Mouse (Mus musculus) liver, embryonic 16.5 days (tissue): ENCODE data around the gene Gramd4. TPM values are rescaled to one million over a fixed set of nuclear protein-coding genes. Genes with fewer than 3 reads are reported as not detected.
"Not testable (repeated sequence)": the region's sequence is repeated elsewhere in the genome, so short reads cannot be mapped to it uniquely, and the experiment has no call there.

Source experiments
- ATAC-seq: fragments of 200-750 bp; cut with Nextera tagmentation; 2 replicates; pipeline ENCODE4 v1.8.0; 2017; ENCODE audit warnings: low read depth, mild to moderate bottlenecking, moderate number of reproducible peaks, moderate library complexity
- H3K27ac ChIP-seq: fragments of 300-500 bp; sonication (generic); 2 replicates; pipeline ENCODE4 v1.5.1; 2014; ENCODE audit warnings: mild to moderate bottlenecking, low read length
- H3K27me3 ChIP-seq: fragments of 300-500 bp; sonication (generic); 2 replicates; pipeline ENCODE4 v1.6.1; 2014; ENCODE audit warnings: low read depth, low read length, mixed read lengths; ENCODE audit not compliant: control insufficient read depth, insufficient read depth
- H3K36me3 ChIP-seq: fragments of 300-500 bp; sonication (generic); 2 replicates; pipeline ENCODE4 v1.6.1; 2014; ENCODE audit warnings: mild to moderate bottlenecking; ENCODE audit not compliant: control insufficient read depth, insufficient read depth
- H3K4me1 ChIP-seq: fragments of 300-500 bp; sonication (generic); 2 replicates; pipeline ENCODE4 v1.6.1; 2014; ENCODE audit warnings: low read depth, low read length, mixed read lengths; ENCODE audit not compliant: control insufficient read depth
- H3K4me2 ChIP-seq: fragments of 300-500 bp; sonication (generic); 2 replicates; pipeline ENCODE4 v1.6.1; 2014; ENCODE audit warnings: low read depth, low read length, mixed read lengths
- H3K4me3 ChIP-seq: fragments of 300-500 bp; sonication (generic); 2 replicates; pipeline ENCODE4 v1.5.1; 2014; ENCODE audit warnings: low read depth, mild to moderate bottlenecking, low read length
- H3K9ac ChIP-seq: fragments of 300-500 bp; sonication (generic); 2 replicates; pipeline ENCODE4 v1.6.1; 2014; ENCODE audit warnings: low read depth, low read length
- H3K9me3 ChIP-seq: fragments of 300-500 bp; sonication (generic); replicated peaks from 2 replicates; pipeline ENCODE4 v1.6.1; 2016; ENCODE audit warnings: low read length; ENCODE audit not compliant: control insufficient read depth
- WGBS: fragments of 180-500 bp; shearing (Covaris S2); extraction: QIAGEN DNeasy Blood & Tissue Kit; methylation state at CpG from one replicate; pipeline ENCODE4 v1.1.7; 2014; ENCODE audit not compliant: insufficient replicate concordance; 5-methylcytosine and 5-hydroxymethylcytosine counted together
- polyA plus RNA-seq: library from polyadenylated mRNA; unstranded; fragments of >200 nt; fragmentation: Nextera tagmentation; extraction: Ambion mirVana; gene quantifications from 2 replicates; pipeline ENCODE4 v1.2.1, GENCODE M21; 2015

Gene Gramd4
- polyA plus RNA-seq, 1 experiment from 2014 or later: 3.4 TPM

DNA sequence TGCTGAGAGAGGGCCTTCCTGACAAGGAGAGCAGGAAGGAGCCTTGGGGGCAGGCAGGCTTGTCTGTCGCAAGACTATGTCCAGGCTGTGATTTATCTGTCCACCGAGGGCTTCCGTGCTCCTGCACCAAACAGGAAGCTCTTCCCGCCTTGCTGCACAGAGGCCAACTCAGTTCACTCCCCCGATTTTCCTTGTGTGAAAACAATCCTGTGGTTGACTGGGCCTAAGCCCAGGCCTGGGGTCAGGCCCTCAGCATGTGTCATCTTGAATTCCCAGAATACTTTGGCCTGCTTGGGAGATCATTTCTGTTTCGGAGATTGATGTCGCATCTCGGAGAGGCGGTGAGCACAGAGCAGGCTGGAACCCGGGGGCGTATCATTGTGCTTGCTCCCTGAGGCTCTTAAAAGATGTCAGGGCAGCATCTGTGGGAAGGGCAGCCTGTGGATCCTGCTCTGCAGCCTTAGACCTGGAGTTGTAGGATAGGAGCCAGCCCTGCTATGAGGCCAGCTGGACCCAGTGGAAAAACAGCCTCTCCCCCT lies 32.6 kb downstream of the Gramd4 start:
- no peak overlapping the region for H3K4me2 ChIP-seq

DNA sequence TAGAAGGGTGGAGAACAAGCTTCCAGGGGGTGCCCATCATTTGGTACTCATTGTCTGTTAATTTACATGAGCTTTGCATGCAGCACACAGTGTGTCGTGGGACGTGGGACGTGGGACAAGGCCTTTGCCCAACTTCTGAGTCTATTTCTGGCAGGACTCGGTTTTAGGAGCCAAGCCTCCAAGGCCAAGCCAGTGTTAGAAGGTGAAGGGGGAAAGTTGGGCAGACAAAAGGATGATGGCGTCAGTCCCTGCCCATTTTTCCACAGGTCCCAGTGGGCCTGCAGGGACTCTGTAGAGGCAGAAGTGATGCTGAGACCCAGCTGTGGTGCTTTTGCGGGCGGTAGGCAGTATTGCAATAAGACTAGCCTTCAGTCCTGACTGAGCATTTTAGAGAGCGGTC lies 33.1 kb downstream of the Gramd4 start:
- no peaks in the 10 kb centered on the region for H3K9me3 ChIP-seq
- peaks cover 36% of the 10 kb centered on the region for H3K4me1 ChIP-seq
- no peak overlapping the region for H3K4me3 ChIP-seq
- H3K9ac ChIP-seq: no peak overlapping the region
- H3K27me3 ChIP-seq: no peaks in the 10 kb centered on the region
- ATAC-seq: no peak
- 83% methylated on average over 8 of the region's 8 CpGs for WGBS
- H3K36me3 ChIP-seq: no peaks in the 10 kb centered on the region
- H3K27ac ChIP-seq: peak overlapping the region; percentile 24; the same call in 1 of the 2 replicates
- no peak overlapping the region for H3K4me2 ChIP-seq

More for the DNA sequence above, 32.6 kb downstream of the Gramd4 start:
- Histone ChIP-seq H3K36me3 (no peaks in the 10 kb centered on the region), H3K4me1 (peaks cover 41% of the 10 kb centered on the region), H3K9me3 (no peaks in the 10 kb centered on the region), H3K9ac (no peak overlapping the region), H3K27me3 (no peaks in the 10 kb centered on the region), H3K27ac (peak overlapping the region; percentile 24; the same call in 1 of the 2 replicates), H3K4me3 (no peak overlapping the region)
- 63% methylated on average over 11 of the region's 11 CpGs for WGBS
- ATAC-seq: 0 out of 2 replicates have a peak, but pooled peaks have one; percentile 7

DNA sequence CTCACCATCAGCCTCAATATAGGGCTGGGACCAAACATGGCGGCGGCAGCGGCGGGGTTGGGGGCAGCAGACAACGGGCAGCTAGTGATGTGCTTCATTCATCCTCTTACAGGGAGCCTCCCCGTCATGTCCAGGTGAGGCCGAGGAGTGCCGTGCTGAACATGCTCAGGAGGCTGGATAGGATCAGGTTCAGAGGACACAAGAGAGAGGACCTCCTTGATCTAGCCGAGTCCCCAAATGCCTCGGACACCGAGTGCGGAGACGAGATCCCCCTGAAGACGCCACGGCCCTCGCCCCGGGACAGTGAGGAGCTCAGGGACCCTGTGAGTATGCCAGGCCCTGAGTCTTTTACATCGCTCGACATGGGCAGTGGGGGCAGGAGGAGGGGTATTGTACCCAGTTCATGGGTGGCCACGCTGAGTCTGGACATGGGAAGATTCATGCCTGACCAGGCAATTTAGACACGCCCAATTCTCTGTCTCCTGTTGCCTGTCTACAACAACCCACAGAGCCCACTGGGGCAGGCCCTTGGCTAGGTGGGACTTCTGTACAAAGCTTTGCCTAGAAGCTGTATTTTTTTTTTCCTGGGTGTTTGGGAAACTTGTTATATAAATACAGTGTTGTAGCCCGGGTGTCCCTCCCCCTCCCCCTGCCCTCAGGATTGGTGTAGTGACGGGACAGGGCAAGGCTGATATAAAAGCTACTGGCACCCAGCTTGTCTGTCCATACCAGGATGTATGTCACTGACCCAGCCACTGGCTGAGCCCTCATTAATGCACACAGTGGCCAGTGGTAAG lies 33.9 kb downstream of the Gramd4 start:
- Histone ChIP-seq H3K9ac (no peak overlapping the region), H3K36me3 (no peaks in the 10 kb centered on the region), H3K9me3 (no peaks in the 10 kb centered on the region), H3K27me3 (no peaks in the 10 kb centered on the region), H3K4me3 (no peak overlapping the region), H3K4me2 (no peak overlapping the region), H3K27ac (peak overlapping the region; percentile 71), H3K4me1 (peaks cover 28% of the 10 kb centered on the region)
- no peak for ATAC-seq
- 86% methylated on average over 23 of the region's 23 CpGs for WGBS

DNA sequence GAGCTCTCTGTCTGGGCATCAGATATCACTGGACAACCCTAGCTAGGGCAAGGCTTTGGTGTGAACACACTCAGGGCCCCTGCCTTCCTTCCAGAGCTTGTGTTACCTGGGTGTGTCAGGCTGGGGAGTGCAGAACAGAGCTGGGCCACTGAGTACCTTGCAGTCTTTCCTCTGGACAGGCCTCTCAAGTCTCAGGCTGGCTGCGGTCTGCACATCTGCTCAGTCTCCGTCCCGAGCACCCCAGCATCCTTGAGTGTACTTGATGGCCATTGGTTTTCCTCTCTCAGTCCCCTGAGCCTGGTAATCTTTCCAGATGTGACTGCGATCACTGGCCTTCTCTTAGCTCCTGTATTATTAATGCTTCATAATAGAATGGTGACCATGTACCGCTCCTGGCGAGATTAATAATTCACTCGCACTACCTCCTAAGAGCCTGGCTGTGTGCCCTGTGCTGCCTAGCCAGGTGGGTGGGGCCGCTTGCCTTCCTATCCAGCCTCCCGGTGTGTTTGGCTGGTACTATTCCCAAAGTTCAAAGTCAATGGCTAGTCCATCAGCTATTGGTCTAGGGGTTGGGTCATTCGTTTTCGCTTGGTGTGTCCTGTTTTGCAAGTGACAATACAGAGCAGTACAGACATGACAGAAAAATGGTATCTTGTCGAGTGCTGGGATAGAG lies 34.6 kb downstream of the Gramd4 start:
- Histone ChIP-seq H3K4me3 (no peak overlapping the region), H3K36me3 (no peaks in the 10 kb centered on the region), H3K27ac (peak overlapping the region; percentile 71), H3K27me3 (no peaks in the 10 kb centered on the region), H3K4me1 (peaks cover 25% of the 10 kb centered on the region), H3K9ac (no peak overlapping the region), H3K4me2 (no peak overlapping the region), H3K9me3 (no peaks in the 10 kb centered on the region)
- WGBS: 76% methylated on average over 12 of the region's 12 CpGs
- ATAC-seq: peak; percentile 84

DNA sequence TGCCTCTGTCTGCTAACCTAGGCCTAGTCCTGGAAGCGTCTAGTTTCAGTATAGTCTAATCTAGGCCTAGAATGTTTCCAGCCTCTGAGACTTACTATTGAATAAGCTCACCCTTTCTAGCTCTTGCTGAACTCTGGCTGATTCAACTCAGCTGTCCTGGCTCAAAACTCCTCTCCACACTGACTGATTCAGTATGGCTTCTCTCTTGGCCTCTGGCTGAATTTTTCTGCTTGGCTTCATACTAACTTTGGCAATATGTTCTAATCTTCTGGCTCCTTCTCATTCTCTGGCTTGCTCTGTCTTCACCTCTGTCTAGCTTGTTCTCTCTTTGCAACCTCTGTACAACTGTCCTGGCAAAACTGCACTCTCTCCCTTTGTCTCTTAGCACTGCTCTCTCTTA lies 35.7 kb downstream of the Gramd4 start:
- ATAC-seq: no peak
- Histone ChIP-seq H3K4me1 (peaks cover 19% of the 10 kb centered on the region), H3K9me3 (no peaks in the 10 kb centered on the region), H3K4me2 (no peak overlapping the region), H3K9ac (no peak overlapping the region), H3K27ac (peak overlapping the region; percentile 53), H3K36me3 (no peaks in the 10 kb centered on the region), H3K27me3 (no peaks in the 10 kb centered on the region), H3K4me3 (no peak overlapping the region)
- 71% methylated on average over 1 of the region's 1 CpGs for WGBS

DNA sequence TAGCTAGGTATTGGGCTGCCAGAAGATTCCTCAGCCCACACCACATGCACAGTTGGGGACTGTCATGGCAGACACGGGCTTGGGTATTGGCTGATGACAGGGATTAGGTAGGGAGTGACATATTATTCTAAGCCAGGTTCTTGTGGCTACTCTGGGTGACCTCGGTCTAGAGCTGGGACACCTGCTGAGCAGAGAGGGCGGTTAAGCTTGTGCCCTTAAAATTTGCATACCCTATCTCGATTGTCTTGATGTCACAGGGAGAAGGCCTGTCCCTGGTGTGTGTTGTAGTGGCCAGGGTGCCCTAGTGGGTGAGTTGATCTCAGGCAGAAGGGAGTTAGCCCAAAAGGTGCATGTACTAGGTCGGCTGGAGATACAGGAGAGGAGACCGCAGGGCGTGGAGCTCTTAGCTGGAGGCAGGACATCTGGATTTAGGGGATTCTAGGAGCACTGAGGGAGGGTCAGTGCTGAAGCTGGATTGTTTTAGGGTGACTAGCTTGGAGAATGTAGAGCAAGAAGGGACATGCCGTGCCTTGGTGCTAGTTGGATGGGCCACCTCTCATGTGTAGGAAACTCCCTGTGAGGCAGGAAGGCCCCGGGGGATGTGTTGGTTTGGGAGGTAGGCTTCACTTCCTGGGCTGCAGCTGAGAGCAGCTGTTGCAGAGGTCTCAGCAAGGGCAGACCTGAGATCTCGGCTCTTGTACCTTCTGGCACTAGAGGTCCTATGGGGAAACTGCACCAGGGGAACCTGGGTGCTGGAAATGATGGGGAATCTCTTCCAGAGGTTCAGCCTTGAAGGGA lies 37.0 kb downstream of the Gramd4 start:
- H3K4me1 ChIP-seq: peaks cover 9% of the 10 kb centered on the region
- H3K9me3 ChIP-seq: no peaks in the 10 kb centered on the region
- H3K9ac ChIP-seq: no peak overlapping the region
- 72% methylated on average over 10 of the region's 10 CpGs for WGBS
- no peaks in the 10 kb centered on the region for H3K27me3 ChIP-seq
- no peak overlapping the region for H3K27ac ChIP-seq
- H3K36me3 ChIP-seq: no peaks in the 10 kb centered on the region
- no peak overlapping the region for H3K4me3 ChIP-seq
- ATAC-seq: no peak
- H3K4me2 ChIP-seq: no peak overlapping the region

DNA sequence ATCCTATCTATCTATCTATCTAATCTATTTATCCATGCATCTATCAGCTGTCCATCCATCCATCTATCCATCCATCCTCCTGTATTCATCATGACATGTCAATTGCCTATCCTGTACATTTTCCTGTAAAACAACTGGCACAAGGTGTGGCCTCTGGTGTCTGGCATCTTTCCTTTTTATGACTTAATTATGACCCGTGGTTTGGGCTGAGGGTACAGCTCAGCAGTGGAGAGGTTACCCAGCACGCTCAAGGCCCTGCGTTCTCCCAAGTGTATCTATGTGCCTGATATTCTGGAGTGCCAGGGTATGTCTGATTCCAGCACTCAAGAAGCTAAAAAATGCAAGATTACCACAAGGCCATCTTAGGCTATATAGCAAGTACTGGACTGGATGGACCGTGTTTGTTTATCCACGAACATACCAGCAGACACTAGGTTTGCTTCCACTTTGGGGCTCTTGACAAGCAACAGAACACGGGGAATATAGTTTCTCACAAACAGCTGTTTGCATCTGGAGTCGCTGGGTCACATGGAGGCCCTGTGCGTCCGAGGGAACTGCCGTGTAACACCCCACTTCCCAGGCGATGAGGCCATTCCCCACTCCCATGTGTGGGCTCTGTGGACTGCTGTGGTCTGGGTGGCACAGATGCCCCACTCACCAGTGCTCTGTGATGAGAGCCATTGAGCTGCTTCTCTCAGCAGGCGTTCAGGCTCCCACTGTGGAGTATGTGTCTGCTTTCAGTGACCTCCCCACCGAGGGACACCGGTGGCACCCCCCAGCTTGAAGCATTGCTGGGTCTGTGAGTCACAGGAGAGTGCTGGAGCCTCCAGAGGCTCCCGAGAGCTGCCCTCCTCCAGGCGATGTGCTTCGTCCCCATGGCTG lies 38.5 kb downstream of the Gramd4 start:
- Histone ChIP-seq H3K27me3 (no peaks in the 10 kb centered on the region), H3K36me3 (no peaks in the 10 kb centered on the region), H3K4me1 (no peaks in the 10 kb centered on the region; the same call in none of the 2 replicates), H3K27ac (no peak overlapping the region), H3K9ac (no peak overlapping the region), H3K4me2 (no peak overlapping the region), H3K4me3 (no peak overlapping the region), H3K9me3 (no peaks in the 10 kb centered on the region)
- no peak for ATAC-seq
- WGBS: 86% methylated on average over 17 of the region's 17 CpGs

DNA sequence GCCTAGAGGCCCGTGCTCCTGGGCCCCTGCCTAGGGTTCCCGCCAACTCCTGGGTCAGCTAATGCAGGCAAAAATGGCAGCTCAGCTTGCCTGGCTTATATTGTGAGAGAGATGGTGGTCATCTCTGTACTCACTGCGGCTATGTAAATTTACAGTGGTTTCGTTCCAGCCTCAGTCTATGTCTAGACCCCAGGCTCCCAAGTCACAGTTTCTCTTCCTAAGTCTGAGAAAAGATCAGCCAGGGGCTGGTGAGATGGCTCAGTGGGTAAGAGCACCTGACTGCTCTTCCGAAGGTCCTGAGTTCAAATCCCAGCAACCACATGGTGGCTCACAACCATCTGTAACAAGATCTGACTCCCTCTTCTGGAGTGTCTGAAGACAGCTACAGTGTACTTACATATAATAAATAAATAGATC lies 39.1 kb downstream of the Gramd4 start:
- H3K9ac ChIP-seq, H3K4me3 ChIP-seq, H3K4me2 ChIP-seq, H3K9me3 ChIP-seq, H3K27ac ChIP-seq, ATAC-seq, H3K27me3 ChIP-seq, H3K36me3 ChIP-seq, H3K4me1 ChIP-seq: not testable (repeated sequence)
- WGBS: 90% methylated on average over 5 of the region's 5 CpGs
